13 mouse cellular contexts compared by ENCODE assay signal in genomic region chr2:148043271-148043975, GRCm38 (mm10). TPM values are rescaled to one million over a fixed set of nuclear protein-coding genes. Genes with fewer than 3 reads are reported as not detected.
A peak's percentile ranks its signal among the peaks of the same experiment; 100 is the strongest.
DNase-seq lines count a peak whose midpoint lies in the region; ATAC-seq and TF ChIP-seq lines count a peak whose summit lies in the region.
"Had no signal": no experiment of that assay in that cellular context is flagged by ENCODE, and none has a peak within 500 bp of the region (broad histone marks: within the 10 kb centered on the region; RNA-seq: fewer than 3 reads in every experiment).

No protein-coding gene starts in this region.

- peak overlapping the region; percentile 15; the same call in 1 of the 2 replicates for H3K4me3 ChIP-seq in forebrain, embryonic 12.5 days (replicated peaks)
- no peak overlapping the region for H3K4me3 ChIP-seq in forebrain, embryonic 16.5 days (replicated peaks; ENCODE audit: low read length)
- peak overlapping the region; percentile 54; the same call in 1 of the 2 replicates for H3K4me3 ChIP-seq in liver, postnatal 0 days (ENCODE audit: low read depth, low read length)
- H3K4me3 ChIP-seq in stomach, postnatal 0 days (ENCODE audit: low read depth, low read length): peak overlapping the region; percentile 44
- H3K4me3 ChIP-seq: myocyte had no signal

- H3K27ac ChIP-seq in forebrain, embryonic 12.5 days: no peak overlapping the region
- no peak overlapping the region for H3K27ac ChIP-seq in forebrain, embryonic 16.5 days (ENCODE audit: low read length)
- no peak overlapping the region for H3K27ac ChIP-seq in liver, postnatal 0 days (ENCODE audit: low read depth)
- peak overlapping the region; percentile 75; the same call in 1 of the 2 replicates for H3K27ac ChIP-seq in stomach, postnatal 0 days (replicated peaks)

- no peak for TF ChIP-seq EP300 in liver, postnatal 0 days (IDR thresholded peaks at IDR 0.05; ENCODE audit: low read depth)
- TF ChIP-seq EP300 in stomach, postnatal 0 days (optimal IDR thresholded peaks at IDR 0.05): no peak

- peaks cover 99% of the 10 kb centered on the region for H3K27me3 ChIP-seq in forebrain, embryonic 12.5 days
- H3K27me3 ChIP-seq in forebrain, embryonic 16.5 days (replicated peaks; ENCODE audit: control insufficient read depth, insufficient read depth, low read length): peaks cover 79% of the 10 kb centered on the region
- peaks cover 73% of the 10 kb centered on the region for H3K27me3 ChIP-seq in liver, postnatal 0 days (ENCODE audit: insufficient read depth, low read length)
- H3K27me3 ChIP-seq in stomach, postnatal 0 days (ENCODE audit: control insufficient read depth, insufficient read depth, low read length): peaks cover 21% of the 10 kb centered on the region

- no peak for ATAC-seq in forebrain, embryonic 12.5 days (ENCODE audit: low FRiP score)
- no peak for ATAC-seq in forebrain, embryonic 16.5 days
- no peak for ATAC-seq in liver, postnatal 0 days
- ATAC-seq in stomach, postnatal 0 days (ENCODE audit: low FRiP score, low TSS enrichment): no peak
- ATAC-seq in erythroid progenitor cell, adult 5-6 weeks (replicated peaks; ENCODE audit: low FRiP score, poor library complexity, severe bottlenecking): no peak

- H3K36me3 ChIP-seq in forebrain, embryonic 12.5 days (replicated peaks): no peaks in the 10 kb centered on the region
- H3K36me3 ChIP-seq in forebrain, embryonic 16.5 days (ENCODE audit: control insufficient read depth, insufficient read depth): no peaks in the 10 kb centered on the region
- no peaks in the 10 kb centered on the region for H3K36me3 ChIP-seq in liver, postnatal 0 days (replicated peaks; ENCODE audit: insufficient read depth, low read length)
- no peaks in the 10 kb centered on the region for H3K36me3 ChIP-seq in stomach, postnatal 0 days (ENCODE audit: control insufficient read depth, insufficient read depth, low read length)

- peaks cover 29% of the 10 kb centered on the region for H3K4me1 ChIP-seq in forebrain, embryonic 12.5 days
- H3K4me1 ChIP-seq in forebrain, embryonic 16.5 days (replicated peaks; ENCODE audit: control insufficient read depth, insufficient read depth, low read length): peaks cover 10% of the 10 kb centered on the region
- no peaks in the 10 kb centered on the region; the same call in 1 of the 2 replicates for H3K4me1 ChIP-seq in liver, postnatal 0 days (ENCODE audit: insufficient read depth)
- H3K4me1 ChIP-seq in stomach, postnatal 0 days (replicated peaks; ENCODE audit: control insufficient read depth, insufficient read depth): 0 out of 2 replicates have a peak, but pooled peaks cover 2% of the 10 kb centered on the region

- DNase-seq in retina, embryonic 14.5 days (ENCODE audit: low spot score): peak; percentile 21
- no peak for DNase-seq in retina, postnatal 1 day
- no peak for DNase-seq in liver, postnatal 0 days
- DNase-seq in stomach, postnatal 0 days (ENCODE audit: low spot score): peak; percentile 39
- DNase-seq in kidney, postnatal 4 days: no peak
- DNase-seq: embryo, embryonic 11 days; right cerebral cortex, postnatal 25 days; thymus, adult 2 months had no signal

- H3K4me2 ChIP-seq in forebrain, embryonic 12.5 days: no peak overlapping the region
- no peak overlapping the region for H3K4me2 ChIP-seq in forebrain, embryonic 16.5 days (ENCODE audit: low read length)
- H3K4me2 ChIP-seq in liver, postnatal 0 days (ENCODE audit: low read depth, low read length): peak overlapping the region; percentile 70
- peak overlapping the region; percentile 66 for H3K4me2 ChIP-seq in stomach, postnatal 0 days (replicated peaks; ENCODE audit: low read depth)

- WGBS in forebrain, embryonic 12.5 days: 4% methylated on average over 17 of the region's 17 CpGs
- WGBS in forebrain, embryonic 16.5 days: 1% methylated on average over 17 of the region's 17 CpGs
- WGBS in liver, postnatal 0 days (ENCODE audit: insufficient replicate concordance): 16% methylated on average over 17 of the region's 17 CpGs
- 10% methylated on average over 17 of the region's 17 CpGs for WGBS in stomach, postnatal 0 days

- no peak overlapping the region for H3K9ac ChIP-seq in forebrain, embryonic 12.5 days
- H3K9ac ChIP-seq in forebrain, embryonic 16.5 days (replicated peaks; ENCODE audit: low read depth, low read length): no peak overlapping the region
- no peak overlapping the region; the same call in 1 of the 2 replicates for H3K9ac ChIP-seq in liver, postnatal 0 days (replicated peaks)
- H3K9ac ChIP-seq in stomach, postnatal 0 days (ENCODE audit: low read length): peak overlapping the region; percentile 58

- TF ChIP-seq CTCF in liver, postnatal 0 days (IDR thresholded peaks at IDR 0.05; ENCODE audit: low read depth): no peak
- no peak for TF ChIP-seq CTCF in stomach, postnatal 0 days (IDR thresholded peaks at IDR 0.05; ENCODE audit: low read depth)

- no peaks in the 10 kb centered on the region for H3K9me3 ChIP-seq in forebrain, embryonic 12.5 days
- no peaks in the 10 kb centered on the region for H3K9me3 ChIP-seq in forebrain, embryonic 16.5 days (ENCODE audit: control insufficient read depth, low read length)
- H3K9me3 ChIP-seq in liver, postnatal 0 days (ENCODE audit: low read length): no peaks in the 10 kb centered on the region
- H3K9me3 ChIP-seq in stomach, postnatal 0 days (ENCODE audit: control insufficient read depth, low read length): no peaks in the 10 kb centered on the region

RNA-seq across cellular contexts. Expression of gene Foxa2, which starts 3.3 kb away (rescaled TPM):
- polyA plus RNA-seq in forebrain, embryonic 12.5 days (2016; fragmentation: Nextera tagmentation; extraction: Ambion mirVana): 0.28 and 0.66 TPM in 2 replicates
- polyA plus RNA-seq in forebrain, embryonic 16.5 days (2015; fragmentation: Nextera tagmentation; extraction: Ambion mirVana): 0.11 TPM in 1 of 2 replicates, not detected in the other
- 10.1 and 12.6 TPM in 2 replicates for polyA plus RNA-seq in liver, postnatal 0 days (2015; fragmentation: Nextera tagmentation; extraction: Ambion mirVana)
- 11.6 and 12.1 TPM in 2 replicates for polyA plus RNA-seq in stomach, postnatal 0 days (2015; fragmentation: Nextera tagmentation; extraction: Ambion mirVana)
- not detected in 2 replicates for total RNA-seq in erythroid progenitor cell, adult 5-6 weeks (2015; ENCODE audit: low replicate concordance)
- total RNA-seq in erythroid progenitor cell, adult 5-6 weeks (2017; ENCODE audit: low replicate concordance): not detected in 2 replicates
- total RNA-seq: left cerebral cortex, postnatal 10 days had no signal

Comparison
In these comparisons a context has a peak if more than half of its experiments do, and no peak if none do; other contexts are left out.
1. DNase-seq: peak in retina, embryonic 14.5 days (single experiment) and stomach, postnatal 0 days (single experiment); none in retina, postnatal 1 day (single experiment), liver, postnatal 0 days (single experiment) and kidney, postnatal 4 days (0 of 2).
2. H3K4me2 ChIP-seq: peak in liver, postnatal 0 days (single experiment) and stomach, postnatal 0 days (single experiment); none in forebrain, embryonic 12.5 days (single experiment) and forebrain, embryonic 16.5 days (single experiment).